Mouse (Mus musculus): ENCODE data around the gene Bmp2. TPM values are rescaled to one million over a fixed set of nuclear protein-coding genes. Genes with fewer than 3 reads are reported as not detected.

Bmp2 gene
- polyA plus RNA-seq (2014; fragmentation: Illumina TruSeq; extraction: RNeasy Lipid Tissue Mini Kit (QIAGEN cat#74804)) = 60.5 TPM

GRCm38 (mm10) chr2:133552031-133552841, at the start of gene Bmp2:
Gene Bmp2, plus strand, starts transcription at chr2:133552159.

Measured in ovary, adult 10 weeks (tissue).